Mouse (Mus musculus) G1E (cell line): ENCODE measurements around the gene Rsph14. TPM values are rescaled to one million over a fixed set of nuclear protein-coding genes. Genes with fewer than 3 reads are reported as not detected.

Experiments
- ATAC-seq: 2 replicates; pipeline ENCODE4 v1.8.0; 2016; ENCODE audit warnings: mild to moderate bottlenecking; ENCODE audit not compliant: insufficient number of reproducible peaks, poor library complexity, low FRiP score, severe bottlenecking; ENCODE audit errors: extremely low read depth
- DNase-seq: peaks from one replicate; pipeline ENCODE4 v3.0.0; 2012; ENCODE audit warnings: low spot score
- H3K27me3 ChIP-seq: 2 replicates; pipeline ENCODE4 v1.6.1; 2012; ENCODE audit warnings: mild to moderate bottlenecking, low read length, inconsistent platforms; ENCODE audit not compliant: insufficient read depth
- H3K36me3 ChIP-seq: replicated peaks from 2 replicates; pipeline ENCODE3; 2012; ENCODE audit warnings: mild to moderate bottlenecking, inconsistent platforms
- H3K4me1 ChIP-seq: 2 replicates; pipeline ENCODE4 v1.6.1; 2012; ENCODE audit warnings: low read depth, low read length, inconsistent platforms, mixed read lengths; ENCODE audit not compliant: insufficient read depth
- H3K4me3 ChIP-seq: 2 replicates; pipeline ENCODE4 v1.5.1; 2012; ENCODE audit warnings: low read depth, mild to moderate bottlenecking, inconsistent platforms, low read length, moderate library complexity, mixed read lengths
- H3K9me3 ChIP-seq: replicated peaks from 2 replicates; pipeline ENCODE4 v1.6.1; 2012; ENCODE audit warnings: inconsistent platforms
- CTCF ChIP-seq: IDR thresholded peaks from 2 replicates; pipeline ENCODE4 v1.5.1; 2012; ENCODE audit warnings: low read depth, low read length, inconsistent platforms, mixed read lengths
- GATA1 ChIP-seq: IDR thresholded peaks from 2 replicates; pipeline ENCODE4 v1.6.1; 2012; ENCODE audit warnings: borderline replicate concordance, low read length, inconsistent platforms, mixed read lengths
- GATA2 ChIP-seq: IDR thresholded peaks from 2 replicates; pipeline ENCODE4 v1.6.1; 2012; ENCODE audit warnings: low read depth, low read length, inconsistent platforms, borderline replicate concordance
- POLR2AphosphoS5 ChIP-seq: IDR thresholded peaks from 2 replicates; pipeline ENCODE4 v1.6.1; 2012; ENCODE audit warnings: low read depth, low read length, inconsistent platforms; ENCODE audit not compliant: insufficient replicate concordance
- TAL1 ChIP-seq: conservative IDR thresholded peaks from 2 replicates; pipeline ENCODE4 v1.6.1; 2012; ENCODE audit warnings: low read depth, low read length, inconsistent platforms, mixed read lengths
- polyA plus RNA-seq: library from polyadenylated mRNA; stranded (reverse); fragments of >175 nt; gene quantifications from 2 replicates; pipeline ENCODE4 v1.2.3, GENCODE M21; 2012
- total RNA-seq, 2 experiments: library from RNA; stranded (forward) in 1 of 2; stranded (reverse) in 1 of 2; fragments of 200-1000 nt in 1 of 2; fragments of >200 nt in 1 of 2; fragmentation: Nextera tagmentation in 1 of 2; gene quantifications; 2 replicates each; pipeline ENCODE4 v1.2.3; 2014 to 2017

Rsph14 gene
- total and polyA plus RNA-seq, 3 experiments = 0.16 TPM; not detected in 2

- H3K4me3 ChIP-seq = no peak overlapping the region
Measured at GRCm38 (mm10) chr10:75004067-75004466, 28.3 kb downstream of the Rsph14 start.

GRCm38 (mm10) chr10:75001391-75001790 is 31.0 kb downstream of the Rsph14 start:
- peaks cover 97% of the 10 kb centered on the region for H3K9me3 ChIP-seq
- no peaks in the 10 kb centered on the region for H3K4me1 ChIP-seq
- ATAC-seq (no peak), DNase-seq (no peak)
- no peak overlapping the region for H3K4me3 ChIP-seq
- no peaks in the 10 kb centered on the region for H3K36me3 ChIP-seq
- no peaks in the 10 kb centered on the region; the same call in 1 of the 2 replicates for H3K27me3 ChIP-seq
- TF ChIP-seq GATA2 (no peak), TAL1 (no peak), CTCF (no peak), GATA1 (no peak)

More at GRCm38 (mm10) chr10:75004067-75004466, 28.3 kb downstream of the Rsph14 start:
- Histone ChIP-seq H3K36me3 (no peaks in the 10 kb centered on the region), H3K9me3 (peaks cover 93% of the 10 kb centered on the region), H3K27me3 (no peaks in the 10 kb centered on the region; the same call in 1 of the 2 replicates), H3K4me1 (no peaks in the 10 kb centered on the region)
- TF ChIP-seq GATA2 (no peak), CTCF (no peak)
- DNase-seq (no peak), ATAC-seq (no peak)

GRCm38 (mm10) chr10:74995377-74995776 is 37.0 kb downstream of the Rsph14 start:
- Histone ChIP-seq H3K4me3 (no peak overlapping the region; the same call in 1 of the 2 replicates), H3K27me3 (no peaks in the 10 kb centered on the region), H3K4me1 (no peaks in the 10 kb centered on the region), H3K9me3 (peaks cover 99% of the 10 kb centered on the region), H3K36me3 (no peaks in the 10 kb centered on the region)
- DNase-seq (no peak), ATAC-seq (no peak)
- no peak for TF ChIP-seq TAL1
- TF ChIP-seq GATA1 = no peak
- no peak for TF ChIP-seq CTCF
- no peak for TF ChIP-seq POLR2AphosphoS5
- no peak for TF ChIP-seq GATA2

GRCm38 (mm10) chr10:74994863-74995262 is 37.5 kb downstream of the Rsph14 start:
- H3K9me3 ChIP-seq = peaks cover 99% of the 10 kb centered on the region
- ATAC-seq (no peak), DNase-seq (no peak)
- H3K27me3 ChIP-seq = no peaks in the 10 kb centered on the region
- TF ChIP-seq GATA1 (no peak), CTCF (no peak), POLR2AphosphoS5 (no peak), GATA2 (no peak), TAL1 (no peak)
- H3K4me1 ChIP-seq = no peaks in the 10 kb centered on the region
- no peak overlapping the region for H3K4me3 ChIP-seq
- no peaks in the 10 kb centered on the region for H3K36me3 ChIP-seq

GRCm38 (mm10) chr10:74990584-74991322 is 41.6 kb downstream of the Rsph14 start:
- peaks cover 98% of the 10 kb centered on the region for H3K9me3 ChIP-seq
- H3K27me3 ChIP-seq = no peaks in the 10 kb centered on the region
- no peaks in the 10 kb centered on the region for H3K4me1 ChIP-seq
- ATAC-seq (no peak), DNase-seq (no peak)
- H3K36me3 ChIP-seq = no peaks in the 10 kb centered on the region
- H3K4me3 ChIP-seq = peak overlapping the region; percentile 13; the same call in 1 of the 2 replicates
- TF ChIP-seq TAL1 = no peak
- TF ChIP-seq GATA2 = no peak
- TF ChIP-seq POLR2AphosphoS5 = no peak
- TF ChIP-seq GATA1 = no peak
- no peak for TF ChIP-seq CTCF

- DNase-seq (no peak), ATAC-seq (no peak)
- H3K4me1 ChIP-seq = no peaks in the 10 kb centered on the region
- no peaks in the 10 kb centered on the region for H3K27me3 ChIP-seq
- TF ChIP-seq TAL1 = no peak
- no peak for TF ChIP-seq GATA1
- no peak for TF ChIP-seq POLR2AphosphoS5
- TF ChIP-seq CTCF = no peak
- H3K36me3 ChIP-seq = no peaks in the 10 kb centered on the region
- H3K9me3 ChIP-seq = peaks cover 96% of the 10 kb centered on the region
- no peak overlapping the region for H3K4me3 ChIP-seq
Measured at GRCm38 (mm10) chr10:74989814-74990213, 42.6 kb downstream of the Rsph14 start.
